Mouse (Mus musculus): ENCODE measurements around the gene Rere.

GRCm38 (mm10) chr4:150393607-150394006 lies 112.2 kb downstream of the Rere start:
- TF ChIP-seq CTCF (IDR thresholded peaks at IDR 0.05) (no peak), EP300 (IDR thresholded peaks at IDR 0.05) (no peak)

Data from lung, postnatal 0 days (tissue).